In the genomic region with DNA sequence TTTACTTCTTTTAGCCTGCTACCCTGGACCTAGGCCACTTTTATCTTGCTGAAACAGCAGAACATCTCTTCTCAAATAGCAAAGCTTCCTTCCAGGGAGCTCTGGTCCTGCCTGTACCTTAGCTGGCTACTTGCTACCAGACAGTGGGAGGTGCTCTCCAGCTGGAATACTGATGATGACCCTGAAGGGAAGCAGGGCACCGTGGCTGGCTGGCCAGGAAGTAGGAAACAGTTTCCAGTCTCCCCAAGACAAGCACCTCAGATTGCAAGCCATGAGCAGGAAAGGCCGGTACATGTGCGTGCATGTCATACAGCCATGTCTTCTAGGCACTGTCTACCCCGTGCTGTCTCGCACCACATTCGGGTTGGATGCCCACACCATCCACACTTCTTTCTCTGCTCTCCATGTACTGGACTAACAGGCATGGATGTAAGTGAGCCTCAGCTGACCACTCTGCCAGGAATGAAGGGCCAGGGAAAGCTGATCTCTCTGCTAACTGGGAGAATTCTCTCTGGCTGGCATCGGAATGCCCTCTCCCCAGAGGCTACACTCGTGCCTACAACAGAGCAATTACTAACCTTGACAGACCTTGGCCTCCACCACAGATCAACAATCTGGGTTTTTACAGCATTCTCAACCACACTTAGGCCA, we compare ENCODE assay signal across 15 mouse cellular contexts. TPM values are rescaled to one million over a fixed set of nuclear protein-coding genes. Genes with fewer than 3 reads are reported as not detected.
DNase-seq lines count a peak whose midpoint lies in the region; ATAC-seq lines count a peak whose summit lies in the region.
"Had no signal": no experiment of that assay in that cellular context is flagged by ENCODE, and none has a peak within 500 bp of the region (broad histone marks: within the 10 kb centered on the region; RNA-seq: fewer than 3 reads in every experiment).

No protein-coding gene starts in this region.

- H3K27me3 ChIP-seq in heart, embryonic 16.5 days (ENCODE audit: control insufficient read depth, insufficient read depth, low read length), result no peaks in the 10 kb centered on the region
- H3K27me3 ChIP-seq: forebrain, embryonic 15.5 days; hindbrain, embryonic 13.5 days had no signal

- DNase-seq in adrenal gland, postnatal 10 days, result peak; percentile 45
- no peak for DNase-seq in adrenal gland, postnatal 4 days (ENCODE audit: low spot score in 2 of 2)
- DNase-seq in heart, postnatal 4 days, result no peak
- DNase-seq in kidney, adult 11 months, result peak; percentile 42
- DNase-seq in kidney, postnatal 4 days, result peak; percentile 37 to 60
- DNase-seq in retina, embryonic 14.5 days (ENCODE audit: low spot score), result no peak
- DNase-seq in cerebellum, postnatal 14 days, result no peak
- DNase-seq: cerebellum, postnatal 25 days; lung, adult 18-20 months; thymus, adult 2 months had no signal

- 66% methylated on average over 8 of the region's 8 CpGs for WGBS in heart, embryonic 16.5 days

- H3K4me2 ChIP-seq in heart, embryonic 16.5 days (ENCODE audit: low read depth, low read length), result no peak overlapping the region
- H3K4me2 ChIP-seq: forebrain, embryonic 15.5 days; hindbrain, embryonic 13.5 days had no signal

- H3K9ac ChIP-seq in heart, embryonic 16.5 days (ENCODE audit: low read length), result no peak overlapping the region
- H3K9ac ChIP-seq: forebrain, embryonic 15.5 days; hindbrain, embryonic 13.5 days had no signal

- 0 out of 2 replicates have a peak, but pooled peaks have one; percentile 28 for ATAC-seq in heart, embryonic 16.5 days (replicated peaks; ENCODE audit: extremely low read depth, insufficient read depth, low FRiP score)
- ATAC-seq: forebrain, embryonic 15.5 days had no signal

- H3K4me3 ChIP-seq in heart, embryonic 16.5 days (ENCODE audit: low read length), result no peak overlapping the region
- H3K4me3 ChIP-seq: forebrain, embryonic 15.5 days; hindbrain, embryonic 13.5 days; midbrain, embryonic 10.5 days; myocyte had no signal

- no peaks in the 10 kb centered on the region for H3K36me3 ChIP-seq in heart, embryonic 16.5 days (ENCODE audit: control insufficient read depth, insufficient read depth)
- H3K36me3 ChIP-seq: forebrain, embryonic 15.5 days; hindbrain, embryonic 13.5 days; midbrain, embryonic 10.5 days had no signal

- H3K4me1 ChIP-seq in heart, embryonic 16.5 days (ENCODE audit: control insufficient read depth, insufficient read depth, low read length), result peaks cover 4% of the 10 kb centered on the region; the same call in 1 of the 2 replicates
- H3K4me1 ChIP-seq: forebrain, embryonic 15.5 days had no signal

- H3K9me3 ChIP-seq in heart, embryonic 16.5 days (replicated peaks; ENCODE audit: control insufficient read depth, low read length), result no peaks in the 10 kb centered on the region
- H3K9me3 ChIP-seq: forebrain, embryonic 15.5 days; hindbrain, embryonic 13.5 days; midbrain, embryonic 10.5 days had no signal

- no peak overlapping the region for H3K27ac ChIP-seq in heart, embryonic 16.5 days (ENCODE audit: low read length)
- H3K27ac ChIP-seq: forebrain, embryonic 15.5 days; hindbrain, embryonic 13.5 days; midbrain, embryonic 10.5 days had no signal

RNA-seq across cellular contexts. Expression of a gene that starts 17.1 kb away (rescaled TPM):
- 10 to 100 TPM; 22.6 to 23.1 TPM for total RNA-seq in adrenal gland, postnatal 10 days (2021)
- 10 to 100 TPM; 22.6 to 23.5 TPM for total RNA-seq in adrenal gland, postnatal 4 days (2021)
- 24.2 and 26.7 TPM in 2 replicates for polyA plus RNA-seq in heart, embryonic 16.5 days (2015; fragmentation: Nextera tagmentation; extraction: Ambion mirVana)
- total RNA-seq in heart, postnatal 4 days (2021), result 10 to 100 TPM; 61.2 to 63.6 TPM

Comparison
In these comparisons a context has a peak if more than half of its experiments do, and no peak if none do; other contexts are left out.
1. DNase-seq: peak in adrenal gland, postnatal 10 days (single experiment), kidney, adult 11 months (single experiment) and kidney, postnatal 4 days (2 of 2); none in adrenal gland, postnatal 4 days (0 of 2), heart, postnatal 4 days (single experiment), retina, embryonic 14.5 days (single experiment) and cerebellum, postnatal 14 days (0 of 2).